Mouse (Mus musculus): ENCODE data around the gene Gm20425. TPM values are rescaled to one million over a fixed set of nuclear protein-coding genes. Genes with fewer than 3 reads are reported as not detected.
A peak's percentile ranks its signal among the peaks of the same experiment; 100 is the strongest.

Gm20425 gene
- polyA plus RNA-seq, 2 experiments = 0.16 to 1.7 TPM

DNA sequence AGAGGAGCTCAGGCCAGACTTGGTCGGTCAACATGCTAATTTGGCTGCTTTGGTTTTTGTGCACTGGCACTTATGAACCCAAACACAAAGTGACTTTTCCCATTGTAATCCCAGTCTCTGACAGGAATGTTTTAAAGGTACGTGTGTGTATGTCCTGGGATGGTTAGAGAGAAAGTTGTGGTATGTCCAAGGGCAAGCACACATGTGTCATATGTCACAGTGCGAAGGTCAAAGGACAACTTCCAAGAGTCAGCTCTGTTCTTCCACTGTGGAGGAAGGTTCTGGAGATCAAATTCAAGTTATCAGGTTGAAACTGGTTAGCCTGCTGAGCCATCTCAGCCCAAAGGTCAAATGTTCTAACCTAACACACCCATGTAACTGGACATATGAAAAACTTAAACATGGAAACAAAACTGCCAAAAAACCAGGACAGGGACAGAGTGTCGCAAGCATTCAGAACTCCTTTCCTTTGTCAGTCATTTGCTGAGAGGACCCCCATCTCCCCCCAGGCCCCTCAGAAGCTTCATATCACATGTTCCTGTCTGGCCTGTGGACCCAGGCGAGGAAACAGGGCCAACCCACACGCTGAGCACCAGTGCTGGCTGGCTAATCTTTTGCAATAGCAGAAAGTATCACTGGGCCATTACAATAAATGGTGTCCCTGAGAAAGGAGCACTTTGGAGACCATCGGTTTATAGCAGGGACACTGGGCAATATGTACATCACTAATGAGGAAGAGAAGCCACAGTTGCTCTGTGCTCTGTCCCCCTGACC is 2.3 kb upstream of the Gm20425 start:
- Histone ChIP-seq H3K27ac (no peak overlapping the region), H3K4me2 (ENCODE audit: low read depth) (no peak overlapping the region), H3K9me3 (ENCODE audit: control insufficient read depth, low read length) (no peaks in the 10 kb centered on the region), H3K27me3 (ENCODE audit: control insufficient read depth, insufficient read depth, low read length) (no peaks in the 10 kb centered on the region), H3K9ac (replicated peaks) (no peak overlapping the region), H3K36me3 (replicated peaks; ENCODE audit: control insufficient read depth, insufficient read depth, low read depth) (no peaks in the 10 kb centered on the region), H3K4me1 (replicated peaks; ENCODE audit: control insufficient read depth in 2 of 2, insufficient read depth in 2 of 2, low read length in 1 of 2) (peaks cover 0 to 28% of the 10 kb centered on the region in 2 experiments; a peak in 2 of 4 replicates), H3K4me3 (ENCODE audit: insufficient read depth in 1 of 2, low read depth in 2 of 2, low read length in 2 of 2) (no peak overlapping the region)
- WGBS (ENCODE audit: insufficient replicate concordance) = 65% methylated on average over 7 of the region's 7 CpGs
- TF ChIP-seq EP300 (IDR thresholded peaks at IDR 0.05; ENCODE audit: low read depth) (no peak), CTCF (IDR thresholded peaks at IDR 0.05; ENCODE audit: low read depth) (no peak)
- ATAC-seq (ENCODE audit: insufficient read depth) (no peak), DNase-seq (ENCODE audit: low read depth in 3 of 3, low spot score in 3 of 3) (no peak)

DNA sequence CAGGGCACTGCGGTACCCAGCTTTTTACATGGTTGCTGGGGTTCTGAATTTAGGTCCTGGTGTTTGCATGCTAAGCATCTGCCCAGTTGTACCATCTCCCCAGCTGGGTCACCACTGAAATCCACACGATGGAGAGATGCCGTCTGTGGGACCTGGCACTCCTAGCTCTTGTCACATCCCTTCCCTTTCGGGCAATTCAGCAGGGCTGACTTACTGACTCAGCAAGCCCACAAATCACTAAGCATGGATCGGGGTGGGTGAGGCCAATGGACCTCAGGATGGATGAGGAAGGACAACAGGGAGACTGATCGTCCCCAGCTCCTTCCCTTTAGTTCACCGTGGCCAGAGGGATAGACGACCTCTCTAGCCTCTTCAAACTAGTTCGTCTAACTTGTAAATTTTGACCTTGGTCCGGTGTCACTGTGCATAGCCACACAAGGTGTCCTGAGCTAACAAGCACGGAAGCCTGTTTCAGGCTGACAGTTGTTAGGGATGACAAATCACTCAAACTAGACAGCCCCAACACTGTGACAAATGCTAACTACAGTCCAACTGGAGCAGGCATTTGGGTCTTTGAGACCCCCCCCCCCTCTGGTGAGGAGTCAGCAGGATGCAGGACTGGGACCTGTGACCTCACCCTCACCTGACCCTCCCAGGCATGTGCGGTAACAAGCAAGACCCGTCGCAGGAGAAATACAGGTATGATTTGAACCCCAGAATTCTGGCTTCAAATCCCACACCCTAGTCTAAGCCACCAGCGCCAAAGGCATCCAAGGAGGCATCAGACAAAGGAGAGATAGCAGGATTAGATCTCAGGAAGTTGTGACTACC is 855 bp downstream of the Gm20425 start:
- no peaks in the 10 kb centered on the region; the same call in 1 of the 2 replicates for H3K36me3 ChIP-seq (replicated peaks; ENCODE audit: control insufficient read depth, insufficient read depth, low read depth)
- no peaks in the 10 kb centered on the region for H3K9me3 ChIP-seq (ENCODE audit: control insufficient read depth, low read length)
- H3K4me2 ChIP-seq (ENCODE audit: low read depth) = peak overlapping the region; percentile 33
- DNase-seq (ENCODE audit: low read depth in 3 of 3, low spot score in 3 of 3) (no peak), ATAC-seq (ENCODE audit: insufficient read depth) (no peak)
- peak overlapping the region; percentile 39 to 59 for H3K4me3 ChIP-seq (ENCODE audit: insufficient read depth in 1 of 2, low read depth in 2 of 2, low read length in 2 of 2)
- peak overlapping the region; percentile 31 for H3K9ac ChIP-seq (replicated peaks)
- H3K4me1 ChIP-seq (replicated peaks; ENCODE audit: control insufficient read depth in 2 of 2, insufficient read depth in 2 of 2, low read length in 1 of 2) = peaks cover 0 to 22% of the 10 kb centered on the region in 2 experiments; a peak in 2 of 4 replicates
- H3K27me3 ChIP-seq (ENCODE audit: control insufficient read depth, insufficient read depth, low read length) = no peaks in the 10 kb centered on the region
- H3K27ac ChIP-seq = no peak overlapping the region; the same call in 1 of the 2 replicates
- no peak for TF ChIP-seq EP300 (IDR thresholded peaks at IDR 0.05; ENCODE audit: low read depth)
- no peak for TF ChIP-seq CTCF (IDR thresholded peaks at IDR 0.05; ENCODE audit: low read depth)
- 57% methylated on average over 15 of the region's 15 CpGs for WGBS (ENCODE audit: insufficient replicate concordance)

DNA sequence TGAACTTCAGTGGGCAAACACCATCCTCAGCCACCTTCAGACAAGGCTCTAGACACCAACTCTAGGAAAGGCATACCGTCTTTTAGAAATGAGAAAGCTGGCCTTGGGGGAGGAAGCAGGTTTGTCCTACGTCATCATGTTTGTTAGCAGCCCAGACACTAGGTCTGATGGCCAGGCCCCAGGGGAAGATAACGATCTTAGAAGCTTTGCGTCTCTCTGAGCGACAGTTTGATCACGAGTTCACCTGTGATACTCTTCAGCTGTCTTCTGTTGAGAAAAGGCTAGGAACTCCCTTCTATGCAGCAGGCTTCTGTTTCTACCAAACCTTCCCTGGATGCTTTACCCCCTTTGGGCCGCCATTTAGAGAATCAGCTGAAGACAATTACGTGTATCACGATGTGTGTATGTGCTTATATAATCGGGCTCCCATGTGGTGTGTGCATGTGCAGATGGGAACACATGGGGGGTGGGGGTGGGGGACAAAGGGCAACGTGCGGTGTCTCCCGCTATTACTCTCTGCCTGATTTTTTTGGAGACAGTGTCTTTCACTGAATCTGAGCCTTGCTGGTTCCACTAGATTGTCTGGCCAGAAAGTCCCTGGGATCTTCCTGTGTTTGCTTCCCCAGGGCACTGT is 1.6 kb downstream of the Gm20425 start:
- Histone ChIP-seq H3K9ac (replicated peaks) (peak overlapping the region; percentile 16), H3K4me2 (ENCODE audit: low read depth) (peak overlapping the region; percentile 33), H3K27me3 (ENCODE audit: control insufficient read depth, insufficient read depth, low read length) (no peaks in the 10 kb centered on the region), H3K4me1 (replicated peaks; ENCODE audit: control insufficient read depth in 2 of 2, insufficient read depth in 2 of 2, low read length in 1 of 2) (peaks cover 0 to 15% of the 10 kb centered on the region in 2 experiments; a peak in 2 of 4 replicates), H3K4me3 (ENCODE audit: insufficient read depth in 1 of 2, low read depth in 2 of 2, low read length in 2 of 2) (peak overlapping the region; percentile 39 to 59), H3K27ac (no peak overlapping the region; the same call in 1 of the 2 replicates), H3K9me3 (ENCODE audit: control insufficient read depth, low read length) (no peaks in the 10 kb centered on the region), H3K36me3 (replicated peaks; ENCODE audit: control insufficient read depth, insufficient read depth, low read depth) (no peaks in the 10 kb centered on the region; the same call in 1 of the 2 replicates)
- ATAC-seq (ENCODE audit: insufficient read depth) (no peak), DNase-seq (ENCODE audit: low read depth in 3 of 3, low spot score in 3 of 3) (no peak)
- no peak for TF ChIP-seq CTCF (IDR thresholded peaks at IDR 0.05; ENCODE audit: low read depth)
- no peak for TF ChIP-seq EP300 (IDR thresholded peaks at IDR 0.05; ENCODE audit: low read depth)
- WGBS (ENCODE audit: insufficient replicate concordance) = 64% methylated on average over 13 of the region's 13 CpGs

DNA sequence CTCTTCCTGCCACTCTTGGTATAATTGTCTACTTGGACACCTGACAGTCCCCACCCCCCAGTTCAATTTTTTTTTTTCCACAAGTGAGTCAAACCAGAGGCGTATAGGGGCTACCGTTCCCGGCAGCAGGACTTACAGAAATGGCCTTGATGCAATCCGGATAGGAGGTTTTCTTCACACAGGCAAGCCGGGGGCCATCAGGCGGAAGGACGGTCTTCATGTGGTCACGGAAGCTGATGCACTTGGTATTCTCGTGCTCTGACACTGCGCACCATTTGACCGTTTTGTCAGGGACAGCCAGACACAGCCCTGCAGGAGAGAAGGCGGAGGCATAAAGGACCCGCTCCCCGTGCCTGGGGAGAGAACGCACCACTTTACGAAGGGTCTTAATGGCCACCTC is 2.3 kb downstream of the Gm20425 start:
- H3K4me1 ChIP-seq (replicated peaks; ENCODE audit: control insufficient read depth in 2 of 2, insufficient read depth in 2 of 2, low read length in 1 of 2) = peaks cover 0 to 8% of the 10 kb centered on the region in 2 experiments; a peak in 1 of 4 replicates
- no peaks in the 10 kb centered on the region for H3K27me3 ChIP-seq (ENCODE audit: control insufficient read depth, insufficient read depth, low read length)
- no peaks in the 10 kb centered on the region; the same call in 1 of the 2 replicates for H3K36me3 ChIP-seq (replicated peaks; ENCODE audit: control insufficient read depth, insufficient read depth, low read depth)
- H3K4me2 ChIP-seq (ENCODE audit: low read depth) = peak overlapping the region; percentile 33
- no peak for DNase-seq (ENCODE audit: low read depth in 3 of 3, low spot score in 3 of 3)
- no peak overlapping the region for H3K27ac ChIP-seq
- H3K4me3 ChIP-seq (ENCODE audit: insufficient read depth in 1 of 2, low read depth in 2 of 2, low read length in 2 of 2) = peak overlapping the region; percentile 39 to 59
- no peak for ATAC-seq (ENCODE audit: insufficient read depth)
- WGBS (ENCODE audit: insufficient replicate concordance) = 75% methylated on average over 16 of the region's 16 CpGs
- H3K9ac ChIP-seq (replicated peaks) = peak overlapping the region; percentile 16; the same call in 1 of the 2 replicates
- no peaks in the 10 kb centered on the region for H3K9me3 ChIP-seq (ENCODE audit: control insufficient read depth, low read length)
- TF ChIP-seq CTCF (IDR thresholded peaks at IDR 0.05; ENCODE audit: low read depth) = no peak
